Mouse (Mus musculus): ENCODE data around the gene Brd7.

Gene Brd7

GRCm38 (mm10) chr8:88349046-88349445 lies 12.9 kb downstream of the Brd7 start:
- DNase-seq = no peak

GRCm38 (mm10) chr8:88342026-88342425 lies 20.0 kb downstream of the Brd7 start:
- DNase-seq = no peak

- no peak for DNase-seq
Measured at GRCm38 (mm10) chr8:88339887-88340695, 21.9 kb downstream of the Brd7 start.

- DNase-seq = peak in 1 of 2 experiments; percentile 11
Measured at GRCm38 (mm10) chr8:88339221-88339620, 22.8 kb downstream of the Brd7 start.

- no peak for DNase-seq
Measured at GRCm38 (mm10) chr8:88334975-88335374, 27.0 kb downstream of the Brd7 start.

GRCm38 (mm10) chr8:88334384-88334783 lies 27.6 kb downstream of the Brd7 start:
- DNase-seq = no peak

- DNase-seq = no peak
Measured at GRCm38 (mm10) chr8:88330816-88331215, 31.2 kb downstream of the Brd7 start.

GRCm38 (mm10) chr8:88328689-88329088 lies 33.3 kb downstream of the Brd7 start:
- no peak for DNase-seq

- no peak for DNase-seq
Measured at GRCm38 (mm10) chr8:88326328-88326727, 35.7 kb downstream of the Brd7 start.

- DNase-seq = no peak
Measured at GRCm38 (mm10) chr8:88325795-88326194, 36.2 kb downstream of the Brd7 start.

GRCm38 (mm10) chr8:88325251-88325650 lies 36.7 kb downstream of the Brd7 start:
- DNase-seq = no peak

- no peak for DNase-seq
Measured at GRCm38 (mm10) chr8:88324760-88325159, 37.2 kb downstream of the Brd7 start.

GRCm38 (mm10) chr8:88323523-88323922 lies 38.5 kb downstream of the Brd7 start:
- no peak for DNase-seq

- DNase-seq = no peak
Measured at GRCm38 (mm10) chr8:88321387-88321786, 40.6 kb downstream of the Brd7 start.

- no peak for DNase-seq
Measured at GRCm38 (mm10) chr8:88320134-88320533, 41.9 kb downstream of the Brd7 start.

GRCm38 (mm10) chr8:88318151-88318550 lies 43.8 kb downstream of the Brd7 start:
- DNase-seq = no peak

GRCm38 (mm10) chr8:88317341-88317740 lies 44.7 kb downstream of the Brd7 start:
- no peak for DNase-seq

- peak in 1 of 2 experiments; percentile 16 for DNase-seq
Measured at GRCm38 (mm10) chr8:88316139-88316931, 45.7 kb downstream of the Brd7 start.

GRCm38 (mm10) chr8:88315302-88315701 lies 46.7 kb downstream of the Brd7 start:
- no peak for DNase-seq

- no peak for DNase-seq
Measured at GRCm38 (mm10) chr8:88313991-88314390, 48.0 kb downstream of the Brd7 start.

GRCm38 (mm10) chr8:88312966-88313365 lies 49.0 kb downstream of the Brd7 start:
- peak in 1 of 2 experiments; percentile 32 for DNase-seq

- no peak for DNase-seq
Measured at GRCm38 (mm10) chr8:88310286-88310685, 51.7 kb downstream of the Brd7 start.

- DNase-seq = no peak
Measured at GRCm38 (mm10) chr8:88309881-88310280, 52.1 kb downstream of the Brd7 start.

GRCm38 (mm10) chr8:88309274-88309873 lies 52.6 kb downstream of the Brd7 start:
- DNase-seq = no peak

Measured in kidney, adult 8-10 months (tissue).